Mouse (Mus musculus): ENCODE data around the gene Zscan18. TPM values are rescaled to one million over a fixed set of nuclear protein-coding genes. Genes with fewer than 3 reads are reported as not detected.
A peak's percentile ranks its signal among the peaks of the same experiment; 100 is the strongest.
"Not testable (repeated sequence)": the region's sequence is repeated elsewhere in the genome, so short reads cannot be mapped to it uniquely, and the experiment has no call there.

Zscan18 gene
- 1 to 10 TPM; 6.0 to 7.8 (median 7.3) TPM for total RNA-seq (2022)

GRCm38 (mm10) chr7:12802866-12803726, at the start of gene Zscan18:
TSS of gene Zscan18 (minus strand) at chr7:12803635.
- DNase-seq = peak; percentile 72

GRCm38 (mm10) chr7:12835779-12836178, 32.3 kb upstream of the Zscan18 start:
- no peak for DNase-seq

GRCm38 (mm10) chr7:12835193-12835671, 31.8 kb upstream of the Zscan18 start:
- DNase-seq = no peak

- peak; percentile 88 for DNase-seq
These were observed 31.0 kb upstream of the Zscan18 start, which contains the start of gene Zfp110 for GRCm38 (mm10) chr7:12834162-12835120. TSS of gene Zfp110 (plus strand) at chr7:12834761.

- peak; percentile 84 for DNase-seq
These were observed 15.3 kb upstream of the Zscan18 start, which contains the start of gene Zfp329 for GRCm38 (mm10) chr7:12818521-12819295. TSS of gene Zfp329 (minus strand) at chr7:12818858.

GRCm38 (mm10) chr7:12815566-12815965, 12.1 kb upstream of the Zscan18 start:
- DNase-seq = no peak

- DNase-seq = no peak
These were observed 264 bp upstream of the Zscan18 start for GRCm38 (mm10) chr7:12803727-12804071.

- DNase-seq = no peak
These were observed 3.9 kb downstream of the Zscan18 start for GRCm38 (mm10) chr7:12799554-12799953.

- DNase-seq = no peak
These were observed 5.5 kb downstream of the Zscan18 start for GRCm38 (mm10) chr7:12797971-12798370.

- DNase-seq = not testable (repeated sequence)
These were observed 10.8 kb downstream of the Zscan18 start for GRCm38 (mm10) chr7:12792624-12793023.

GRCm38 (mm10) chr7:12788025-12788424, 15.4 kb downstream of the Zscan18 start:
- no peak for DNase-seq

- DNase-seq = no peak
These were observed 16.1 kb downstream of the Zscan18 start for GRCm38 (mm10) chr7:12787333-12787732.

GRCm38 (mm10) chr7:12780151-12780830, 23.1 kb downstream of the Zscan18 start:
- peak; percentile 67 for DNase-seq

GRCm38 (mm10) chr7:12779782-12780150, 23.7 kb downstream of the Zscan18 start:
- DNase-seq = no peak

- no peak for DNase-seq
These were observed 24.3 kb downstream of the Zscan18 start for GRCm38 (mm10) chr7:12779141-12779540.

GRCm38 (mm10) chr7:12774606-12775005, 28.8 kb downstream of the Zscan18 start:
- DNase-seq = no peak

- DNase-seq = no peak
These were observed 29.3 kb downstream of the Zscan18 start for GRCm38 (mm10) chr7:12774111-12774510.

- no peak for DNase-seq
These were observed 53.8 kb downstream of the Zscan18 start for GRCm38 (mm10) chr7:12749431-12750198.

GRCm38 (mm10) chr7:12734904-12735303, 68.5 kb downstream of the Zscan18 start, which contains the start of gene Vmn2r56:
TSS of gene Vmn2r56 (minus strand) at chr7:12735004.
- no peak for DNase-seq

Measured in adrenal gland, adult 8-10 months (tissue).